Mouse (Mus musculus): ENCODE measurements at regions not wholly inside any gene's neighbourhood (a gene's known extent, or its start where the extent isn't known, plus 50 kb on each side); places are given as distances from the start of the nearest gene placed in this dataset.

- Histone ChIP-seq H3K9me3 (ENCODE audit: low read length) (peaks cover 5% of the 10 kb centered on the region; the same call in 1 of the 2 replicates), H3K4me1 (replicated peaks; ENCODE audit: low read depth, low read length) (peaks cover 5% of the 10 kb centered on the region), H3K36me3 (ENCODE audit: insufficient read depth, low read length) (no peaks in the 10 kb centered on the region), H3K27me3 (ENCODE audit: insufficient read depth, low read length) (peaks cover 3% of the 10 kb centered on the region; the same call in 1 of the 2 replicates), H3K4me3 (replicated peaks; ENCODE audit: low read length) (no peak overlapping the region)
- TF ChIP-seq POU5F1 (IDR thresholded peaks at IDR 0.05; ENCODE audit: borderline replicate concordance, low read length) (no peak), NANOG (IDR thresholded peaks at IDR 0.05; ENCODE audit: borderline replicate concordance, low read length) (no peak), CTCF (conservative IDR thresholded peaks at IDR 0.05; ENCODE audit: low read length) (no peak)
Measured at GRCm38 (mm10) chr8:126789076-126789475, 156.6 kb downstream of the Tomm20 start.

GRCm38 (mm10) chr8:126788669-126789068 lies 157.0 kb downstream of the Tomm20 start:
- no peak overlapping the region for H3K4me3 ChIP-seq (replicated peaks; ENCODE audit: low read length)
- H3K9me3 ChIP-seq (ENCODE audit: low read length): peaks cover 5% of the 10 kb centered on the region; the same call in 1 of the 2 replicates
- H3K4me1 ChIP-seq (replicated peaks; ENCODE audit: low read depth, low read length): peaks cover 5% of the 10 kb centered on the region
- TF ChIP-seq NANOG (IDR thresholded peaks at IDR 0.05; ENCODE audit: borderline replicate concordance, low read length) (no peak), POU5F1 (IDR thresholded peaks at IDR 0.05; ENCODE audit: borderline replicate concordance, low read length) (no peak), CTCF (conservative IDR thresholded peaks at IDR 0.05; ENCODE audit: low read length) (no peak)
- H3K36me3 ChIP-seq (ENCODE audit: insufficient read depth, low read length): no peaks in the 10 kb centered on the region
- H3K27me3 ChIP-seq (ENCODE audit: insufficient read depth, low read length): peaks cover 3% of the 10 kb centered on the region; the same call in 1 of the 2 replicates

GRCm38 (mm10) chr8:126787398-126787797 lies 158.2 kb downstream of the Tomm20 start:
- H3K4me1 ChIP-seq (replicated peaks; ENCODE audit: low read depth, low read length): peaks cover 5% of the 10 kb centered on the region
- TF ChIP-seq CTCF (conservative IDR thresholded peaks at IDR 0.05; ENCODE audit: low read length) (no peak), NANOG (IDR thresholded peaks at IDR 0.05; ENCODE audit: borderline replicate concordance, low read length) (no peak), POU5F1 (IDR thresholded peaks at IDR 0.05; ENCODE audit: borderline replicate concordance, low read length) (no peak)
- H3K9me3 ChIP-seq (ENCODE audit: low read length): peaks cover 5% of the 10 kb centered on the region; the same call in 1 of the 2 replicates
- no peak overlapping the region for H3K4me3 ChIP-seq (replicated peaks; ENCODE audit: low read length)
- no peaks in the 10 kb centered on the region for H3K36me3 ChIP-seq (ENCODE audit: insufficient read depth, low read length)
- H3K27me3 ChIP-seq (ENCODE audit: insufficient read depth, low read length): peaks cover 6% of the 10 kb centered on the region

GRCm38 (mm10) chr8:126785211-126785610 lies 160.4 kb downstream of the Tomm20 start:
- Histone ChIP-seq H3K36me3 (ENCODE audit: insufficient read depth, low read length) (no peaks in the 10 kb centered on the region), H3K4me1 (replicated peaks; ENCODE audit: low read depth, low read length) (peaks cover 5% of the 10 kb centered on the region), H3K27me3 (ENCODE audit: insufficient read depth, low read length) (peaks cover 8% of the 10 kb centered on the region), H3K4me3 (replicated peaks; ENCODE audit: low read length) (no peak overlapping the region), H3K9me3 (ENCODE audit: low read length) (peaks cover 5% of the 10 kb centered on the region; the same call in 1 of the 2 replicates)
- no peak for TF ChIP-seq NANOG (IDR thresholded peaks at IDR 0.05; ENCODE audit: borderline replicate concordance, low read length)

- no peaks in the 10 kb centered on the region for H3K36me3 ChIP-seq (ENCODE audit: insufficient read depth, low read length)
- peaks cover 7% of the 10 kb centered on the region for H3K4me1 ChIP-seq (replicated peaks; ENCODE audit: low read depth, low read length)
- no peak overlapping the region for H3K4me3 ChIP-seq (replicated peaks; ENCODE audit: low read length)
- TF ChIP-seq NANOG (IDR thresholded peaks at IDR 0.05; ENCODE audit: borderline replicate concordance, low read length) (no peak), CTCF (conservative IDR thresholded peaks at IDR 0.05; ENCODE audit: low read length) (no peak), POU5F1 (IDR thresholded peaks at IDR 0.05; ENCODE audit: borderline replicate concordance, low read length) (no peak)
- peaks cover 7% of the 10 kb centered on the region for H3K27me3 ChIP-seq (ENCODE audit: insufficient read depth, low read length)
- peaks cover 5% of the 10 kb centered on the region; the same call in 1 of the 2 replicates for H3K9me3 ChIP-seq (ENCODE audit: low read length)
Measured at GRCm38 (mm10) chr8:126784604-126785003, 161.0 kb downstream of the Tomm20 start.

- Histone ChIP-seq H3K4me3 (replicated peaks; ENCODE audit: low read length) (no peak overlapping the region), H3K4me1 (replicated peaks; ENCODE audit: low read depth, low read length) (peaks cover 9% of the 10 kb centered on the region), H3K36me3 (ENCODE audit: insufficient read depth, low read length) (no peaks in the 10 kb centered on the region), H3K27me3 (ENCODE audit: insufficient read depth, low read length) (peaks cover 7% of the 10 kb centered on the region), H3K9me3 (ENCODE audit: low read length) (peaks cover 5% of the 10 kb centered on the region; the same call in 1 of the 2 replicates)
- TF ChIP-seq CTCF (conservative IDR thresholded peaks at IDR 0.05; ENCODE audit: low read length): no peak
Measured at GRCm38 (mm10) chr8:126783703-126784440, 161.8 kb downstream of the Tomm20 start.

- TF ChIP-seq NANOG (IDR thresholded peaks at IDR 0.05; ENCODE audit: borderline replicate concordance, low read length) (no peak), CTCF (conservative IDR thresholded peaks at IDR 0.05; ENCODE audit: low read length) (no peak), POU5F1 (IDR thresholded peaks at IDR 0.05; ENCODE audit: borderline replicate concordance, low read length) (no peak)
- no peaks in the 10 kb centered on the region for H3K9me3 ChIP-seq (ENCODE audit: low read length)
- peaks cover 4% of the 10 kb centered on the region; the same call in 1 of the 2 replicates for H3K4me1 ChIP-seq (replicated peaks; ENCODE audit: low read depth, low read length)
- H3K36me3 ChIP-seq (ENCODE audit: insufficient read depth, low read length): no peaks in the 10 kb centered on the region
- peaks cover 7% of the 10 kb centered on the region for H3K27me3 ChIP-seq (ENCODE audit: insufficient read depth, low read length)
- no peak overlapping the region for H3K4me3 ChIP-seq (replicated peaks; ENCODE audit: low read length)
Measured at GRCm38 (mm10) chr8:126778673-126779072, 167.0 kb downstream of the Tomm20 start.

- Histone ChIP-seq H3K4me3 (replicated peaks; ENCODE audit: low read length) (no peak overlapping the region), H3K36me3 (ENCODE audit: insufficient read depth, low read length) (no peaks in the 10 kb centered on the region), H3K9me3 (ENCODE audit: low read length) (no peaks in the 10 kb centered on the region), H3K27me3 (ENCODE audit: insufficient read depth, low read length) (peaks cover 7% of the 10 kb centered on the region; the same call in 1 of the 2 replicates), H3K4me1 (replicated peaks; ENCODE audit: low read depth, low read length) (peaks cover 4% of the 10 kb centered on the region; the same call in 1 of the 2 replicates)
- TF ChIP-seq POU5F1 (IDR thresholded peaks at IDR 0.05; ENCODE audit: borderline replicate concordance, low read length): no peak
- no peak for TF ChIP-seq NANOG (IDR thresholded peaks at IDR 0.05; ENCODE audit: borderline replicate concordance, low read length)
- no peak for TF ChIP-seq CTCF (conservative IDR thresholded peaks at IDR 0.05; ENCODE audit: low read length)
Measured at GRCm38 (mm10) chr8:126778131-126778530, 167.5 kb downstream of the Tomm20 start.

All from E14TG2a.4 (cell line).